Mouse (Mus musculus) neural tube, embryonic 13.5 days (tissue): Measurements from ENCODE around the gene Gsk3b. TPM values are rescaled to one million over a fixed set of nuclear protein-coding genes. Genes with fewer than 3 reads are reported as not detected.
A peak's percentile ranks its signal among the peaks of the same experiment; 100 is the strongest.
"Not testable (repeated sequence)": the region's sequence is repeated elsewhere in the genome, so short reads cannot be mapped to it uniquely, and the experiment has no call there.

ENCODE experiments used
- ATAC-seq: fragments of 200-750 bp; cut with Nextera tagmentation; 2 replicates; pipeline ENCODE4 v1.8.0; 2017; ENCODE audit warnings: low read depth, mild to moderate bottlenecking, moderate TSS enrichment, moderate library complexity
- H3K27ac ChIP-seq: fragments of 300-500 bp; sonication (generic); replicated peaks from 2 replicates; pipeline ENCODE4 v1.5.1; 2015; ENCODE audit warnings: moderate library complexity, mild to moderate bottlenecking, inconsistent platforms
- H3K27me3 ChIP-seq: fragments of 300-500 bp; sonication (generic); 2 replicates; pipeline ENCODE4 v1.6.1; 2015; ENCODE audit warnings: mild to moderate bottlenecking, inconsistent platforms
- H3K36me3 ChIP-seq: fragments of 300-500 bp; sonication (generic); 2 replicates; pipeline ENCODE4 v1.6.1; 2015; ENCODE audit warnings: mild to moderate bottlenecking, inconsistent platforms
- H3K4me1 ChIP-seq: fragments of 300-500 bp; sonication (generic); replicated peaks from 2 replicates; pipeline ENCODE4 v1.6.1; 2015; ENCODE audit warnings: inconsistent platforms
- H3K4me2 ChIP-seq: fragments of 300-500 bp; sonication (generic); 2 replicates; pipeline ENCODE4 v1.6.1; 2015; ENCODE audit warnings: inconsistent platforms, mild to moderate bottlenecking, moderate library complexity
- H3K4me3 ChIP-seq: fragments of 300-500 bp; sonication (generic); 2 replicates; pipeline ENCODE4 v1.5.1; 2015; ENCODE audit warnings: mild to moderate bottlenecking, inconsistent platforms
- H3K9ac ChIP-seq: fragments of 300-500 bp; sonication (generic); 2 replicates; pipeline ENCODE4 v1.6.1; 2015; ENCODE audit warnings: moderate library complexity, mild to moderate bottlenecking, inconsistent platforms
- H3K9me3 ChIP-seq: fragments of 300-500 bp; sonication (generic); 2 replicates; pipeline ENCODE4 v1.6.1; 2016; ENCODE audit warnings: inconsistent platforms
- WGBS: fragments of 180-500 bp; shearing (Covaris S2); methylation state at CpG from one replicate; pipeline ENCODE4 v1.1.7; 2015; 5-methylcytosine and 5-hydroxymethylcytosine counted together
- polyA plus RNA-seq: library from polyadenylated mRNA; unstranded; fragments of >200 nt; fragmentation: Nextera tagmentation; extraction: Ambion mirVana; gene quantifications from 2 replicates; pipeline ENCODE4 v1.2.1, GENCODE M21; 2015

Gene Gsk3b
- polyA plus RNA-seq, 1 experiment from 2014 or later, result 158 TPM

GRCm38 (mm10) chr16:38197299-38197698 is 108.5 kb downstream of the Gsk3b start:
- Histone ChIP-seq H3K4me1 (peaks cover 7% of the 10 kb centered on the region; the same call in 1 of the 2 replicates), H3K9me3 (no peaks in the 10 kb centered on the region), H3K27ac (no peak overlapping the region), H3K9ac (no peak overlapping the region), H3K4me2 (no peak overlapping the region), H3K27me3 (no peaks in the 10 kb centered on the region), H3K36me3 (peaks cover 44% of the 10 kb centered on the region), H3K4me3 (no peak overlapping the region)
- ATAC-seq, result peak; percentile 53
- 61% methylated on average over 4 of the region's 4 CpGs for WGBS

- H3K36me3 ChIP-seq, result peaks cover 33% of the 10 kb centered on the region
- no peaks in the 10 kb centered on the region for H3K27me3 ChIP-seq
- H3K27ac ChIP-seq, result no peak overlapping the region
- no peaks in the 10 kb centered on the region for H3K9me3 ChIP-seq
- ATAC-seq, result no peak
- H3K4me3 ChIP-seq, result no peak overlapping the region
- no peak overlapping the region for H3K4me2 ChIP-seq
- H3K4me1 ChIP-seq, result no peaks in the 10 kb centered on the region
- 93% methylated on average over 7 of the region's 7 CpGs for WGBS
- H3K9ac ChIP-seq, result no peak overlapping the region
Measured at GRCm38 (mm10) chr16:38205272-38205671, 116.5 kb downstream of the Gsk3b start.

- not testable (repeated sequence) for H3K9me3 ChIP-seq, H3K4me2 ChIP-seq, H3K9ac ChIP-seq, H3K27ac ChIP-seq, H3K27me3 ChIP-seq, ATAC-seq, H3K4me1 ChIP-seq, H3K4me3 ChIP-seq
- WGBS, result 90% methylated on average over 4 of the region's 5 CpGs
- H3K36me3 ChIP-seq, result peaks cover 46% of the 10 kb centered on the region
Measured at GRCm38 (mm10) chr16:38222491-38222890, 133.7 kb downstream of the Gsk3b start.

- Histone ChIP-seq H3K36me3 (peaks cover 32% of the 10 kb centered on the region), H3K4me3 (no peak overlapping the region), H3K27ac (no peak overlapping the region), H3K27me3 (no peaks in the 10 kb centered on the region), H3K4me1 (no peaks in the 10 kb centered on the region), H3K9me3 (no peaks in the 10 kb centered on the region), H3K9ac (no peak overlapping the region), H3K4me2 (no peak overlapping the region)
- ATAC-seq, result no peak
- WGBS, result 89% methylated on average over 4 of the region's 4 CpGs
Measured at GRCm38 (mm10) chr16:38236936-38237585, 148.3 kb downstream of the Gsk3b start.

- peaks cover 42% of the 10 kb centered on the region for H3K36me3 ChIP-seq
- H3K27ac ChIP-seq, result no peak overlapping the region
- no peak overlapping the region for H3K9ac ChIP-seq
- no peak overlapping the region for H3K4me2 ChIP-seq
- H3K9me3 ChIP-seq, result no peaks in the 10 kb centered on the region
- WGBS, result 82% methylated on average over 5 of the region's 5 CpGs
- H3K27me3 ChIP-seq, result no peaks in the 10 kb centered on the region
- no peak overlapping the region for H3K4me3 ChIP-seq
- H3K4me1 ChIP-seq, result no peaks in the 10 kb centered on the region
- ATAC-seq, result no peak
Measured at GRCm38 (mm10) chr16:38239729-38240128, 150.9 kb downstream of the Gsk3b start.

GRCm38 (mm10) chr16:38240167-38240566 is 151.4 kb downstream of the Gsk3b start:
- H3K4me3 ChIP-seq, result no peak overlapping the region
- H3K9me3 ChIP-seq, result no peaks in the 10 kb centered on the region
- H3K9ac ChIP-seq, result no peak overlapping the region
- H3K27ac ChIP-seq, result no peak overlapping the region
- ATAC-seq, result no peak; the same call in 1 of the 2 replicates
- H3K4me2 ChIP-seq, result no peak overlapping the region
- WGBS, result 97% methylated on average over 10 of the region's 10 CpGs
- peaks cover 42% of the 10 kb centered on the region for H3K36me3 ChIP-seq
- no peaks in the 10 kb centered on the region for H3K27me3 ChIP-seq
- H3K4me1 ChIP-seq, result no peaks in the 10 kb centered on the region

- no peak overlapping the region for H3K9ac ChIP-seq
- no peak overlapping the region for H3K4me3 ChIP-seq
- no peaks in the 10 kb centered on the region for H3K27me3 ChIP-seq
- H3K4me1 ChIP-seq, result peaks cover 4% of the 10 kb centered on the region
- H3K4me2 ChIP-seq, result no peak overlapping the region
- H3K27ac ChIP-seq, result no peak overlapping the region
- WGBS, result 97% methylated on average over 6 of the region's 6 CpGs
- H3K36me3 ChIP-seq, result peaks cover 40% of the 10 kb centered on the region
- no peaks in the 10 kb centered on the region for H3K9me3 ChIP-seq
- no peak for ATAC-seq
Measured at GRCm38 (mm10) chr16:38244111-38244510, 155.3 kb downstream of the Gsk3b start.

GRCm38 (mm10) chr16:38245379-38245778 is 156.6 kb downstream of the Gsk3b start:
- Histone ChIP-seq H3K4me2 (no peak overlapping the region), H3K4me1 (peaks cover 4% of the 10 kb centered on the region), H3K9ac (no peak overlapping the region), H3K4me3 (no peak overlapping the region), H3K36me3 (peaks cover 33% of the 10 kb centered on the region), H3K27me3 (no peaks in the 10 kb centered on the region), H3K27ac (no peak overlapping the region), H3K9me3 (no peaks in the 10 kb centered on the region)
- ATAC-seq, result no peak
- WGBS, result 36% methylated on average over 2 of the region's 2 CpGs

- Histone ChIP-seq H3K9ac (no peak overlapping the region), H3K27ac (no peak overlapping the region), H3K4me3 (no peak overlapping the region), H3K4me1 (peaks cover 4% of the 10 kb centered on the region), H3K9me3 (no peaks in the 10 kb centered on the region), H3K4me2 (no peak overlapping the region), H3K27me3 (no peaks in the 10 kb centered on the region), H3K36me3 (peaks cover 28% of the 10 kb centered on the region)
- ATAC-seq, result no peak
- WGBS, result 68% methylated on average over 5 of the region's 5 CpGs
Measured at GRCm38 (mm10) chr16:38245849-38246585, 157.2 kb downstream of the Gsk3b start.

GRCm38 (mm10) chr16:38248331-38248961 is 159.6 kb downstream of the Gsk3b start:
- WGBS, result 46% methylated on average over 13 of the region's 13 CpGs
- no peak overlapping the region for H3K4me3 ChIP-seq

GRCm38 (mm10) chr16:38250467-38250866 is 161.7 kb downstream of the Gsk3b start:
- Histone ChIP-seq H3K4me3 (no peak overlapping the region), H3K9me3 (no peaks in the 10 kb centered on the region), H3K36me3 (0 out of 2 replicates have a peak, but pooled peaks cover 4% of the 10 kb centered on the region), H3K27me3 (no peaks in the 10 kb centered on the region), H3K4me1 (peaks cover 4% of the 10 kb centered on the region), H3K4me2 (no peak overlapping the region), H3K9ac (no peak overlapping the region), H3K27ac (no peak overlapping the region)
- no peak for ATAC-seq
- WGBS, result 88% methylated on average over 6 of the region's 6 CpGs

More at GRCm38 (mm10) chr16:38248331-38248961, 159.6 kb downstream of the Gsk3b start:
- Histone ChIP-seq H3K4me2 (no peak overlapping the region), H3K36me3 (0 out of 2 replicates have a peak, but pooled peaks cover 9% of the 10 kb centered on the region), H3K4me1 (peaks cover 4% of the 10 kb centered on the region), H3K9me3 (no peaks in the 10 kb centered on the region), H3K9ac (no peak overlapping the region), H3K27me3 (no peaks in the 10 kb centered on the region), H3K27ac (no peak overlapping the region)
- peak; percentile 30; the same call in 1 of the 2 replicates for ATAC-seq

GRCm38 (mm10) chr16:38254001-38254400 is 165.2 kb downstream of the Gsk3b start:
- WGBS, result 90% methylated on average over 14 of the region's 14 CpGs
- no peaks in the 10 kb centered on the region for H3K27me3 ChIP-seq
- H3K4me2 ChIP-seq, result no peak overlapping the region
- no peaks in the 10 kb centered on the region for H3K36me3 ChIP-seq
- no peaks in the 10 kb centered on the region for H3K9me3 ChIP-seq
- ATAC-seq, result no peak
- H3K9ac ChIP-seq, result no peak overlapping the region
- H3K4me1 ChIP-seq, result no peaks in the 10 kb centered on the region
- H3K27ac ChIP-seq, result no peak overlapping the region
- H3K4me3 ChIP-seq, result no peak overlapping the region
